Mouse (Mus musculus): Measurements from ENCODE around the gene Gabbr1.
"Not testable (repeated sequence)": the region's sequence is repeated elsewhere in the genome, so short reads cannot be mapped to it uniquely, and the experiment has no call there.

Gene Gabbr1

GRCm38 (mm10) chr17:37045611-37046311, at the start of gene Gabbr1:
Gene Gabbr1, plus strand, starts transcription at chr17:37045966.
- peak; percentile 84 for DNase-seq

DNA sequence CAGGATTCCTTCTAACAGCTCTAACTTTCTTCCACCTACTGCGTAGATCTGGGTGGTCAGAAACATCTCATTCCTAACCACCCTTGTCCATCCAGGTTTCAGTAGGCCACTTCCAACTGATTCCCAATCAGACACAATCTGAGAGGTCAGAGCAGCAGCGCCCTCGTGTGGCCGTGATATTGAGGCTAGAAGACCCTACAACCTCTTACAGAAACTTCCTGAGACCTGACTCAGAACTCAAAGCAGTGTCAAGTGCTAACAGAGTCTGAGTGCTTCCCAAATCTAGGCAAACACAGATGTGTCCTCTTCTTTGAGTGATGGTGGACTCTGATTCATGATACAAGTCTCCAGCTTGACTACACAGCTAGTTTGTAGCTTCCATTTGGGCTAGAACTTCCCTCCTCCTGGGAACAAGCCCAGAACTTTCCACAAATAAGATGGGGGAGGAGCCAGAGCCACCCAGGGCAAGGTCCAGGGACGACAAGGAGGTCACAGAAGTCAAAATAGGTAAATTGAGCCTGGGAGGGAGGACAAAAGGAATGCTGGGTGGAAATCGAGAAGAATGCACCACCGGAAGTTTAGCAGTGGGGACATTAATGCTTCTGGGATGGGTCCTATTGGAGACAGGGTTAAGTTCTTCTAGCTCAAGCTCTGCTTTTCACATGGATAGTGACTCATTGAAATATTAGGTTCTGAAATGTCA, 48.6 kb upstream of the Gabbr1 start:
- peak; percentile 86 for DNase-seq

DNA sequence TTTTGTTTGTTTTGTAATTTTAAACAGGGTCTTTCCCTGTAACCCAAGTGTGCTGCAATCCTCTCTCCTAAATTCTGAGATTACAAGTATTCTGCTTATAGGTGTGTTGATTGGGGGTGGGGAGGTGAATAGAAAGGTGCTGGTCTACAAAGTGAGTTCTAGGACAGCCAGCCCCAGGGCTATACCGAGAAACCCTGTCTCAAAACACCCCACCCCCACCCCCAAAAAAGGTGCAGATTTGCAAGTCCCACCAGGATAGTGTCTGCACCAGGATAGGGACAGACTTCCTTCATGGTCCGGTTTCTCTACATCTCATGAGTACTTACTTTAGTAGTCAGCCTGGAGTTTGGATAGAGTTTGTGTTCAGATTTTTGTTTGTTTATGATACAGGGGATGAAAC, 47.3 kb upstream of the Gabbr1 start:
- DNase-seq, result no peak

GRCm38 (mm10) chr17:37000863-37001262, 44.9 kb upstream of the Gabbr1 start, which contains the start of gene Zfp57:
Gene Zfp57, plus strand, starts transcription at chr17:37001163.
- DNase-seq, result no peak

DNA sequence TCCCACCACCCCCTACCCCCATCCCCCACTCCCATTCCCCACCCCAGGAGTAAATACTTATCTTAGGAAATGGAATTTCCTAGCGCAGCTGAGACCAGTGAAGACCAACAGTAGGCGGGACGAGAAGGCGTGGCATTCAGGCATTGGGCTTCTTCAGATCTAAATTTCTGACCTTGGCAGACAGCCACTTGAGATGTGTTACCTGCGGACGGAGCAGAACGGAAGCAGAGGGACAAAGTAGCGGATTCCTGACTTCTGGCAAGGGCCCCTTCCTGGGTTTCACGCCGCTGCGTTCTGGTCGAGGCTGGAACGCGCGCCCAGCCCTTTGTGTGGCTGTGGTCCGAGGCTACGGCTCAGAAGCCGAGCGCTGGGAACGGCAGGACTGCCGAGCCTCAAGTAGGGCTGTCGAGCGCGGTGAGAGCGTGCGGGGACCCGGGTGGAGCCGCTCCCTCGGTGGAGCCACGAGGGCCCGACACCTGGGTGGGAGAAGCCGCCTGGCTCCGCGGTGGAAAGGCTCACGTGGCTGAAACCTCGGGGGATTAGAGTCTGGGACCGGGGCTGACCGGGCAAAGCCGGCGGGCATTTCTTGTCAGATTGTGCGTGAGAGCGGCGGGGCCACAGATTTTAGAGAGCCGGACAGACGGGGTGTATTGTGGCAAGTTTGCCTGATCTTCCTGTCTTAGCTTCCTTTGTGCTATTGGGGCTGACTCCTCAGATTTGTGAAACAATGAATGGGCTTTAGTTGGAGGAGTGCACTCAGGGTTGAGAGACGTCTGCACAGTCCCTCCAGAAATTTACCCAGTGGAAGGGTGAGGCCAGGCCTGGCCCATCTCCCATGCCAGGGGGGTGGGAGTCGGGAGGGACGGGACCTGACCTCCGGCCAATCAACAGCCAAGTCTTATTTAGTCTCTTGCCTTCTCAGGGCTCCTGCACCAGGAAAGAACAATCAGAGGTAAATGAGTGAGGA, 43.1 kb upstream of the Gabbr1 start:
- peak; percentile 58 for DNase-seq

DNA sequence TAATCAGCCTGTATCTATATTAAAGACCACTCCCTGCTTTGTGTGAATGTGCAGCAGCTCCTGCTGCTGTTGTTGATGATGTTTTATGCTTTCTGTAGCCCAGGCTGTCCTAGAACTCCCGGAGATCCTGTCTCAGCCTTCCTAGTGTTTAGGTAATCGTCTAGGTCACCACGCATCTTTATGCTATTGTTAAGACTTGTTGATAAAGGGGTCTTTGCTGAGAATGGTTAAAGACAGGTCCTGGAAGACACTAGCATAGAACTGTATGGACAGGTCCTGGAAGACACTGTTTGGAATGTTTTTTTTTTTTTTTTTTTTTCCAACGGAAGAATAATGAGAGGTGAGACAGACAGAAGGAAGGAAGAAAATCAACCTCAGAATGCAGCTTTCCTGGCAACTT, 42.4 kb upstream of the Gabbr1 start:
- no peak for DNase-seq

DNA sequence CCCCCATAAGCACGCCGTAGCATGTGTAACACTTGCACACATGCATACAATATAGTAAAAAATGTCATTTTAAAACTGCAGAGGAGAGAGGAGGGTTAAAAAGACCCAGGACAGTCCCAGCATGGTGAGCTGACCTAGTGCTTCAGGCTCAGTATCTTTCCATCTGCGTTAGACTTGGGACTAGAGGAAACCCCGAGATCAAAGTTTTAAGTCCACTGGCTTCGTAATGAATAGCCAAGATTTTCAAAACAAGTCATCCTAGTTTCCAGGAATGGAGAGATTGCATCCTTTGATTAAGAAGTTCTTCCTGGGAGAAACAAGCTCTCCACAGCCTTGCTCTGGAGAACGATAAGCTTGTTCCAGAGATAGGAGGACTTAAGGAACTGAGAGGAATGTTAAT, 37.6 kb upstream of the Gabbr1 start:
- no peak for DNase-seq

DNA sequence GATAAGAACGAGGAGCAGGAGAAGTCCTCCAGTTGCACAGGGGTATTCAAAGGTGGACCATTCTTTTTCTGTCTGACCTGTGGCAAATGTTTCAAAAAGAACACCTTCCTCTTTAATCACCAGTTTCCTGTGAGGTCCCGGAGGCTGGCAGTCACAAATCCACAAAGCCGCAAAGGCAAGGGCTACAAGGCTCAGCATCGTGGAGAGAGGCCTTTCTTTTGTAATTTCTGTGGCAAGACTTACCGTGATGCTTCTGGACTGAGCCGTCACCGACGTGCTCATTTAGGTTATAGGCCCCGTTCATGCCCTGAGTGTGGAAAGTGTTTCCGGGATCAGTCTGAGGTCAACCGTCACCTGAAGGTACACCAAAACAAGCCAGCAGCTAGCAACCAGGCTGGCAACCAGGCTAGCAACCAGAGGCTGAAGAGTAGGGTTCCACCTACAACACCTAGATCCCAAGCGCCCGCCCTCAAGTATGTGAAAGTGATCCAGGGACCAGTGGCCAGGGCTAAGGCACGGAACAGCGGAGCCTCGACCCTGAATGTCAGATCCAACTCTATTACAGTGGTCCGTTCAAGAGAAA, 36.2 kb upstream of the Gabbr1 start:
- DNase-seq, result no peak

- DNase-seq, result no peak
Measured at GRCm38 (mm10) chr17:37011719-37012118, 34.0 kb upstream of the Gabbr1 start.

- DNase-seq, result no peak
Measured at GRCm38 (mm10) chr17:37012141-37012540, 33.6 kb upstream of the Gabbr1 start.

- no peak for DNase-seq
Measured at GRCm38 (mm10) chr17:37016333-37016732, 29.4 kb upstream of the Gabbr1 start.

DNA sequence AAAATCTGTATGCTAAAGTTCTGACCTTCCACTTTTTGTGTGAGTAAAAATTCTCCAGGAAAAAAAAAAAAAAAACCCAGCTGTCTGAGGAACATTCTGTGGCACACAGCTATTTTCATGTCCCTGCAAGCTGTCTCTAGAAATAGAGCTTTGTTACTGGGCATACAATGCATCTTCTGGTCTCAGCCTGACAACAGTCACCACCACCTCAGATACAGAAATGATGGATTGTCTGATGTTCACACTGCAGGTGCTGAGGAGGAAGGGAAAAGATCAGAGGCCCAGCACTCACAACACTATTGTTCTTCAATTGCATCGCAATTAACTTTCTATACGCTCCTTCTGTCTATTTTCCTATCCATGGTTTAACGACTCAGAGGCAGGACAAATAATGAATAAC, 27.4 kb upstream of the Gabbr1 start:
- no peak for DNase-seq

DNA sequence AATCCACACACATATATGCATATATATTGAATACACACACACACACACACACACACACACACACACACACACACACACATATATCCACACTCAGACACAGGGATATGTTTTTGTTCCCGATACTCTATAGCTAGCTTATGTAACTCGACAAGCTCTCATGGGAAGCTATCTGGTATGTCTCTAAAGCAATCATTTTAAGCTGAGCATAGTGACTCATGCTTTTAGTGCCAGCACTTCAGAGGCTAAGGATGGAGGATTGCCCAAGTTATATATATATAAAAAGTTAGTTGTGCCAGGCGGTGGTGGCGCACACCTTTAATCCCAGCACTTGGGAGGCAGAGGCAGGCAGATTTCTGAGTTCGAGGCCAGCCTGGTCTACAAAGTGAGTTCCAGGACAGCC, 26.5 kb upstream of the Gabbr1 start:
- not testable (repeated sequence) for DNase-seq

- no peak for DNase-seq
Measured at GRCm38 (mm10) chr17:37022628-37023576, 22.9 kb upstream of the Gabbr1 start, which contains the start of gene Mog. Gene Mog, minus strand, starts transcription at chr17:37023398.

GRCm38 (mm10) chr17:37026425-37026824, 19.3 kb upstream of the Gabbr1 start:
- no peak for DNase-seq

DNA sequence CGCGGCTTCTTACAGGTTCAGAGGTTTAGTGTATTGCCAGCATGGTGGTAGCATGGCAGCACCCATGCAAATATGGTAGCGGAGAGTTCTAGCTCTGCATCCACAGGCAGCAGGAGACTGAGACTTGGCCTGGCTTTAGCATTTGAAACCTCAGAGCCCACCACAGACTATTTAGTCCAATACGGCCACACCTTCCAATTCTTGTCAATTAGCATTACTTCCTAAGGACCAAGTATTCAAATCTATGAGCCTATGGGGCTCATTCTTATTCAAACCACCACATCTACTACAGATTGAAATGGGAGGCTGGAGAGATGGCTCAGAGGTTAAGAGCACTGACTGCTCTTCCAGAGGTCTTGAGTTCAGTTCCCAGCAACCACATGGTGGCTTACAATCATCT, 18.3 kb upstream of the Gabbr1 start:
- DNase-seq, result no peak

DNA sequence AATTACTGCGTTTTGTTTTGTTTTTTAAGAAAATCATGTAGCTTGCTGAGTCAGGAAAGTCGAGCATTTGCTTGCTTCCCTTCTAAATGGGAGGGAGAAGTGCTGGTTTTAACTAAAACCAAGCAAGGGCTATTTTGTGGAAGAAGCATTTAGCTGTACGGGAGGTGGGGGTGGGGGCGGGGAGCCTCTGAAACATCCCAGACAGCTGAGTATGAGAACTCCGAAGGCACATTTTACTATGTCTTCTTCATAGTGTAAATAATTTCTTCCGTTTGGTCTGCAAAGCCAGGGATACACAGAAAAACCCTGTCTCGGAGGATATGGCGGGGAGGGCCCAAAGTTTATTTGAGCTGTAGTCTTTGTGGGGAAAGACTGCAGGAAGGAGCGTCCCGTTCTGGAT, 17.6 kb upstream of the Gabbr1 start:
- no peak for DNase-seq

DNA sequence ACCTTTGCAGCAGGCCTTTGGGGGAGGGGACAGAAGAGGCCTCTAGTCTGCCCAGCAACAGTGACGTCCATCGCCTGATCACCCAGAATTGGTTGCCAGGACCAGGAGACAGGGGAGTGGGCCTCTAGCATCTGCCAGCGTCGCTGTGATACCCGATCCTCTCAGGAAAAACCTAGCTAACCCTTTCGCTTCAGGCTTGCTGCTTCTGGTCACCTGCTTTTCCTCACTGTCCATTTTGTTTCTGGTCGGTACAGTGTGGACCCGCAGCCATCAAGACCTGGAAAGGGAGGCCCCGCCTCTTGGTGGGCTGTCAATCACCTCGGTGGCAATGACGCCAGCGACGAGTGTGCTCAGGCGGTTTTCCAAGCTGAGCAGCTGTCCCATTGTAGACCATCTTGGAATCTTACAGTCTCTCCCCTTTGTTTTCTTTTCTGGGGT, 17.1 kb upstream of the Gabbr1 start:
- peak; percentile 89 for DNase-seq

GRCm38 (mm10) chr17:37029162-37029561, 16.6 kb upstream of the Gabbr1 start:
- DNase-seq, result no peak

DNA sequence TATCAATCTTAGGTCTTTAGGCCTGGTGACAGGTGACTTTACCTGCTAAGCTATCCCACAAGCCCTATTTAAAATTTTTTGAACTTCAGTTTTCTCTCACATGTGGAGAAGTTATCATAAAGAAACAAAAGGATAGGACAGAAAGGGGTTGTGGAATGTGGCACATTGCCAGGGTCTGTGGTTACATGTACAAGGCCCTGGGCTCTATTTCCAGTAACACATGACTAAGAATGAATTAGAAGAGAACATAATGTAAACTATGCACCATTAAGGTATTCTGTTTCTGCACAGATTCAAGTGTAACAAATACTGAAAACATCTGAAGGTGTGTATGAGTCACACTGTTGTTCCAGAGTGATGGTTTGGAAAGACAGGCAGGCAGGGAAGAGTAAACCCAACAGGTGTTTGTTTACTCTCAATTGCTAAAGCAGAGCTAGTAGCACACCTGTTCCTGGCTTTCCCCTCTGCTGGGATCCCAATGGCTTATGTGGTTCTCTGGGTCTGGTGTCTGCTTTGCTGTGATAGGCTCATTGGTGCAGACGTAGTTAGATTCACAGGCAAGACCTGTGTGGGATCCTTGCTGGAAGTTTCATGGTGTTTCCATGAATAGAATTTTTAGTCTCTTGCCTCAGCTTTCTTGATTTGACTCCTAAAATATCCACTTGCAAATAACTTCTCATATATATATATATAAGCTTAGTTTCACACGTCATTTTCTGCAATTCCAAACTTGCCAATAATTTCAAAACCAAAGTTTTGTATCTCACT, 6.5 kb upstream of the Gabbr1 start:
- DNase-seq, result no peak
